Mouse (Mus musculus): ENCODE data around the gene Ugt2b1. TPM values are rescaled to one million over a fixed set of nuclear protein-coding genes. Genes with fewer than 3 reads are reported as not detected.
"Not testable (repeated sequence)": the region's sequence is repeated elsewhere in the genome, so short reads cannot be mapped to it uniquely, and the experiment has no call there.

Ugt2b1 gene
- total RNA-seq (2021) = not detected
- long read RNA-seq, experiment 1 = 0 reads
- long read RNA-seq, experiment 2 = 0 reads

GRCm38 (mm10) chr5:86926426-86926825, at the start of gene Ugt2b1:
Gene Ugt2b1, minus strand, starts transcription at chr5:86926530.
- no peak for DNase-seq
- intact Hi-C loops (cut with DNase I) = no loop called here

GRCm38 (mm10) chr5:86967271-86967670, 40.9 kb upstream of the Ugt2b1 start:
- DNase-seq; intact Hi-C loops (cut with DNase I): not testable (repeated sequence)

- not testable (repeated sequence) for DNase-seq
These were observed 36.5 kb upstream of the Ugt2b1 start for GRCm38 (mm10) chr5:86962849-86963248.

GRCm38 (mm10) chr5:86961587-86962358, 35.4 kb upstream of the Ugt2b1 start:
- intact Hi-C loops (cut with DNase I) = no loop called here
- DNase-seq = no peak

More at GRCm38 (mm10) chr5:86962849-86963248, 36.5 kb upstream of the Ugt2b1 start:
- intact Hi-C loops (cut with DNase I) = not testable (repeated sequence)

GRCm38 (mm10) chr5:86960504-86960903, 34.2 kb upstream of the Ugt2b1 start:
- no peak for DNase-seq
- intact Hi-C loops (cut with DNase I) = no loop called here

- no peak for DNase-seq
- intact Hi-C loops (cut with DNase I) = no loop called here
These were observed 15.8 kb upstream of the Ugt2b1 start for GRCm38 (mm10) chr5:86942111-86942510.

- DNase-seq = no peak
- intact Hi-C loops (cut with DNase I) = no loop called here
These were observed 5.6 kb downstream of the Ugt2b1 start for GRCm38 (mm10) chr5:86920661-86921233.

- intact Hi-C loops (cut with DNase I) = no loop called here
- DNase-seq = no peak
These were observed 14.8 kb downstream of the Ugt2b1 start for GRCm38 (mm10) chr5:86911357-86912099.

GRCm38 (mm10) chr5:86910770-86911169, 15.6 kb downstream of the Ugt2b1 start:
- intact Hi-C loops (cut with DNase I) = no loop called here
- DNase-seq = no peak

- intact Hi-C loops (cut with DNase I) = no loop called here
- DNase-seq = no peak
These were observed 19.6 kb downstream of the Ugt2b1 start, which contains the start of gene Ugt2b34 for GRCm38 (mm10) chr5:86906758-86907157. Gene Ugt2b34, minus strand, starts transcription at chr5:86906937.

GRCm38 (mm10) chr5:86889933-86890332, 36.4 kb downstream of the Ugt2b1 start:
- intact Hi-C loops (cut with DNase I) = no loop called here
- DNase-seq = no peak

GRCm38 (mm10) chr5:86888420-86888819, 37.9 kb downstream of the Ugt2b1 start:
- intact Hi-C loops (cut with DNase I) = no loop called here
- DNase-seq = no peak

GRCm38 (mm10) chr5:86887081-86887480, 39.2 kb downstream of the Ugt2b1 start:
- intact Hi-C loops (cut with DNase I) = no loop called here
- DNase-seq = no peak

- intact Hi-C loops (cut with DNase I) = no loop called here
- no peak for DNase-seq
These were observed 39.7 kb downstream of the Ugt2b1 start for GRCm38 (mm10) chr5:86886620-86887019.

- no peak for DNase-seq
- intact Hi-C loops (cut with DNase I) = no loop called here
These were observed 54.5 kb downstream of the Ugt2b1 start for GRCm38 (mm10) chr5:86871877-86872276.

Other genes with a start within 250 kb of the Ugt2b1 start
- gene Tmprss11e, start 180.7 kb downstream of the Ugt2b1 start, total RNA-seq (2021) = not detected
- 10 to 100 TPM; 21.2 to 23.5 TPM for gene Ythdc1, start 122.3 kb downstream of the Ugt2b1 start, total RNA-seq (2021)
- not detected for gene Ugt2b34, start 19.6 kb downstream of the Ugt2b1 start, total RNA-seq (2021)
- gene Ugt2b35, start 74.3 kb upstream of the Ugt2b1 start, total RNA-seq (2021) = not detected
- not detected for gene Ugt2b36, start 166.0 kb upstream of the Ugt2b1 start, total RNA-seq (2021)
- gene Ugt2b5, start 213.8 kb upstream of the Ugt2b1 start, total RNA-seq (2021) = not detected

Data from gastrocnemius, postnatal 36 days (tissue).